Mouse (Mus musculus) G1E (cell line): ENCODE results near the gene Supt3.

ENCODE experiments used
- CTCF ChIP-seq: IDR thresholded peaks from 2 replicates; pipeline ENCODE4 v1.5.1; 2012; ENCODE audit warnings: low read depth, low read length, inconsistent platforms, mixed read lengths
- GATA1 ChIP-seq: IDR thresholded peaks from 2 replicates; pipeline ENCODE4 v1.6.1; 2012; ENCODE audit warnings: borderline replicate concordance, low read length, inconsistent platforms, mixed read lengths
- POLR2AphosphoS5 ChIP-seq: IDR thresholded peaks from 2 replicates; pipeline ENCODE4 v1.6.1; 2012; ENCODE audit warnings: low read depth, low read length, inconsistent platforms; ENCODE audit not compliant: insufficient replicate concordance
- TAL1 ChIP-seq: conservative IDR thresholded peaks from 2 replicates; pipeline ENCODE4 v1.6.1; 2012; ENCODE audit warnings: low read depth, low read length, inconsistent platforms, mixed read lengths

DNA sequence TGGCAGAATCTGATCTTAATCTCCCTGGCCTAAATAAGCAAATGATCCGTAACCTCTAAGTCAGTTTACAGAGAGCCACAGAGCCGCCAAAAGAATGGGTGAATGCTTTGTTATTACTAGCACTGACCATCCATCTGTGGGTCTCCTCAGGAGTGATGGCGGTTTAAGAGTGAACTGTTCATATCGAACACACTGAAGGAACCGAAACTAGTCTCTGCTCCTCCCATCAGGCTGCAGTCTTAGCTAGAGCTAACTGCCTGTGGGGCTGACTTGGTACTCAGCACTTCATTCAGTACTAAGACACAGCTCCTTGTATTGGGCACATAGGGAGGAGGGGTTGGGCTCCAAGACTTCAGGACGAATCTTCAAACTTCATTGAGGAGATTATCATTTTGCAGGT lies 280.8 kb downstream of the Supt3 start:
- TF ChIP-seq CTCF (no peak), GATA1 (no peak), POLR2AphosphoS5 (no peak), TAL1 (no peak)
